Mouse (Mus musculus): ENCODE data around the gene Ctnnal1. TPM values are rescaled to one million over a fixed set of nuclear protein-coding genes. Genes with fewer than 3 reads are reported as not detected.

Ctnnal1 gene
- polyA plus RNA-seq, 1 experiment: 34.5 TPM

DNA sequence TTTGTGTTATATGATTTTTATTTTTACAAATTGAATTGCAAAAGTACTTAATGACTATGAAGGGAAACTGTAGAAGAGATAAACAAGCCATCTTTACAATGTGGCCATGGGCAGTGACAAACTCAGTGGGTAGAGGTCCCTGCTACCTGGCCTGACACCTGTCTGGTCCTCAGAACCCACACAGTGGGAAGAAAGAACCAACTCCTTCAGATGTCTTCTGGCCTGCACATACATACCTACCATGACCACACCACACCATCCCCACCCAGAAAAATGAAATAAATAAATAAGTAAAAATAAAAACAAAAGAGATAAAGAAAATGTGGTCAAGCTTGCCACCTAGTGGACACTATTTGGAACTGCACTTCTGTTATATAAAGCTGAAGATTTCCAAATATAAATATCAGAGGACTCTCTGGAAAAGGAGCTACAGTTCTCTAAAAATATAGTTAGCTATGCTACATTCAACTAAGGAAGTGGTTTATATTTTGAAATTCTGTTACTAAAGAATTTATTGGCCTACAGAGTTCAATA is 44.9 kb downstream of the Ctnnal1 start:
- Histone ChIP-seq H3K27me3 (ENCODE audit: control insufficient read depth, insufficient read depth, low read length) (no peaks in the 10 kb centered on the region), H3K27ac (ENCODE audit: insufficient read depth, low read length) (no peak overlapping the region), H3K4me3 (replicated peaks; ENCODE audit: insufficient read depth, low read depth, low read length) (no peak overlapping the region), H3K4me1 (ENCODE audit: control insufficient read depth, insufficient read depth, low read length) (no peaks in the 10 kb centered on the region)
- peak in 1 of 2 experiments; percentile 27 for DNase-seq
- no peak for TF ChIP-seq POLR2A (IDR thresholded peaks at IDR 0.05; ENCODE audit: borderline replicate concordance, insufficient read depth, low read length)
- peak; percentile 23; the same call in 1 of the 2 replicates for TF ChIP-seq CTCF (IDR thresholded peaks at IDR 0.05; ENCODE audit: borderline replicate concordance, insufficient read depth, low read depth, low read length)

DNA sequence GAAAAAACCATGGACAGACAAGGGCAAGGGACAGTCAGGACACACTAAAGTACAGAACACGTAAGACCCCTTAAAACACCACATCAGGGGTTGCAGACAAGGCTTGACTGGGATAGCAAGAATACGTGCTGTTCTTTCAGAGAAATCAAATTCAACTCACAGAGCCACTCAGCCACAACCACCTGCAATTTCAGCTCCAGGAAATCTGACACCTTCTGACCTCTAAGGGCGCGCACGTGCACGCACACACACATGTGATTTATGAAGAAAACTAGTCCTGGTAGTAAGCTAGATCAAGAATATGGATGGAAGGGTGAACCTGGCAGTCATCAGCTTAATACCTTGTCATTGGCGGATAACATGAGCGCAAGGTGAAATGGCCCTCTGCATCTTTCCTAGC is 49.9 kb downstream of the Ctnnal1 start:
- no peak for DNase-seq
- 94% methylated on average over 8 of the region's 8 CpGs for WGBS

DNA sequence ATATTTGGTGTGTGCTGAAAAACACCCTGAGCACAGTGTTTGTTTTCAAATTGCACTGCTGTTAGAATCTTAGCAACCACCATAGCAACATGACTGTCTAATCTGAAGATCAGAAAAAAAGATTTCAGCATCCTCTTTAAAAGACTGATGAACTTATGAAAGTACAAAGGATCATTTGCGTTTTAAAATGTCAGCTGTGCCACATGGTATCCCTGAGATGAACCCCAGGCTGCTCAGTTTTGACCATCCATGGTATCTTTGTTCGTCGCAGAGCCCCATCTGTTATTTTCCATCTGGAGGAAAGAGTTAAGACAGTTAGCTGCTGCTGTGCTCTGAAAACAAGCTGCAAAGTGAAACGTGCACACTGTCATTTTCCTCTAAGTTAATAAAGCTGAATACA is 52.9 kb downstream of the Ctnnal1 start:
- no peak for DNase-seq
- H3K27ac ChIP-seq (ENCODE audit: insufficient read depth, low read length): no peak overlapping the region
- 76% methylated on average over 4 of the region's 4 CpGs for WGBS
- H3K27me3 ChIP-seq (ENCODE audit: control insufficient read depth, insufficient read depth, low read length): no peaks in the 10 kb centered on the region
- TF ChIP-seq CTCF (IDR thresholded peaks at IDR 0.05; ENCODE audit: borderline replicate concordance, insufficient read depth, low read depth, low read length) (no peak), POLR2A (IDR thresholded peaks at IDR 0.05; ENCODE audit: borderline replicate concordance, insufficient read depth, low read length) (no peak)
- no peaks in the 10 kb centered on the region for H3K4me1 ChIP-seq (ENCODE audit: control insufficient read depth, insufficient read depth, low read length)
- no peak overlapping the region for H3K4me3 ChIP-seq (replicated peaks; ENCODE audit: insufficient read depth, low read depth, low read length)

More for the DNA sequence above, 49.9 kb downstream of the Ctnnal1 start:
- Histone ChIP-seq H3K27me3 (ENCODE audit: control insufficient read depth, insufficient read depth, low read length) (no peaks in the 10 kb centered on the region), H3K4me1 (ENCODE audit: control insufficient read depth, insufficient read depth, low read length) (no peaks in the 10 kb centered on the region), H3K27ac (ENCODE audit: insufficient read depth, low read length) (no peak overlapping the region), H3K4me3 (replicated peaks; ENCODE audit: insufficient read depth, low read depth, low read length) (no peak overlapping the region)
- TF ChIP-seq CTCF (IDR thresholded peaks at IDR 0.05; ENCODE audit: borderline replicate concordance, insufficient read depth, low read depth, low read length): no peak
- no peak for TF ChIP-seq POLR2A (IDR thresholded peaks at IDR 0.05; ENCODE audit: borderline replicate concordance, insufficient read depth, low read length)

DNA sequence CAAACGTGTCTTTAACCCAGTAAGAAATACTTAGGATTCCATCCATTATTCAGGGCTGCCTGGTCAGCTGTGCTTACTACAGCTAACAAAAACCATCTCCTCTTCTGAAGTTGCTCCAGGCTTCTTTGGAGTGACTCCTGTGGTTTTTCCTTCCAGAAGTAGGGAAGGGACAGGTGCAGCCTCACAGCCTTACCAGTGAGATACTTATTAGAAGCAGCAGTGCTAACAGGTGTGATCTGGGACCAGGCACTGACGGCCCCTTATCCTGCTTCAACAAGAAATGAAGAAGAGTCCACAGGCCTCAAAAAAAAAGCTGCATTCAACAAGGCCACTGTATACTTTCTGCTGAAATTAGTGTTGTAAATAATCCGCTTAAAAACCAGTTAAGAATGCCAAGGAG is 53.3 kb downstream of the Ctnnal1 start:
- no peak for TF ChIP-seq POLR2A (IDR thresholded peaks at IDR 0.05; ENCODE audit: borderline replicate concordance, insufficient read depth, low read length)
- H3K4me1 ChIP-seq (ENCODE audit: control insufficient read depth, insufficient read depth, low read length): no peaks in the 10 kb centered on the region
- WGBS: 56% methylated on average over 3 of the region's 3 CpGs
- DNase-seq: no peak
- no peak overlapping the region for H3K4me3 ChIP-seq (replicated peaks; ENCODE audit: insufficient read depth, low read depth, low read length)
- H3K27me3 ChIP-seq (ENCODE audit: control insufficient read depth, insufficient read depth, low read length): no peaks in the 10 kb centered on the region
- H3K27ac ChIP-seq (ENCODE audit: insufficient read depth, low read length): no peak overlapping the region

DNA sequence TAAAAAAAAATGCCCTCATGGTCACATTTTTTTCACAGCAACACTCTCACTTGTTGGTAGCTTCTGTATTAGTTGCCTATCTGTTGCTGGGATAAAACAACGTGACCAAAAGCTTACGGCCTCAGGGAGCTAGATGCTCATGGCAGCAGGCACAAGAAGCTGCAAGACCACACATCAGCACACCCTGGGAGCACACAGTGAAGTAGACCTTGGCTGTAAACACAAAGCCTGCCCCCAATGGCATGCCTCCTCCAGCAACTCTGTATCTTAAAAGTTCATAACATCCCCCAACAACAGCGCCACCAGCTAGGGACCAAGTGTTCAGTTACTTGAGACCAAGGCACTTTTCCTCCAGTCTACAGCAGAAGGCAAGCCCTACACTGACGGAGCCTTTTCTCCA is 55.9 kb downstream of the Ctnnal1 start:
- H3K4me3 ChIP-seq (replicated peaks; ENCODE audit: insufficient read depth, low read depth, low read length): no peak overlapping the region
- 85% methylated on average over 4 of the region's 4 CpGs for WGBS
- TF ChIP-seq POLR2A (IDR thresholded peaks at IDR 0.05; ENCODE audit: borderline replicate concordance, insufficient read depth, low read length) (no peak), CTCF (IDR thresholded peaks at IDR 0.05; ENCODE audit: borderline replicate concordance, insufficient read depth, low read depth, low read length) (no peak)
- no peaks in the 10 kb centered on the region; the same call in 1 of the 2 replicates for H3K4me1 ChIP-seq (ENCODE audit: control insufficient read depth, insufficient read depth, low read length)
- no peak for DNase-seq
- no peaks in the 10 kb centered on the region for H3K27me3 ChIP-seq (ENCODE audit: control insufficient read depth, insufficient read depth, low read length)
- no peak overlapping the region for H3K27ac ChIP-seq (ENCODE audit: insufficient read depth, low read length)

DNA sequence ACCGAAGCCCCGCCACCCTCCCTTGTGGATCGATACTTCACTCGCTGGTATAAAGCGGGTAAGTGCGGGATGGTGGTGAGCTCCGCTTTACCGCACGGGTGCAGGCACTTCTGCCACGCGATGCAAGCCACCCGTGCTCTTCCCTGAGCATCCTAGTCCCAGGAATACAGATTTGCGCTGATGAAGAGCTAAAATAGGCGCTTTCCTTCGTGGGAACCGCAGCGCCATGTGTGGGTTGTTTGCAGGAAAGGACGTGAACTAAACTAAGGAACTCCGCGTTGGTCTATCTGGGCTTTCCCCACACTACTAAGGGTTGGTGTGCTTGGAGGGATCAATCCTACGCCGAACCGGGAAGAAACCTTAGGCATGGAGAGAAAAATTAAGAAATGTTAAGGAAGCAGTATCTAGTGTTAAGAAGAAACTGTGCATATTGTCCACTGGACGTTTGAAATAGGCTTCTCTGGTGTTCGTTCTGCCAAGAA is 62.3 kb downstream of the Ctnnal1 start:
- Histone ChIP-seq H3K27me3 (ENCODE audit: control insufficient read depth, insufficient read depth, low read length) (no peaks in the 10 kb centered on the region), H3K4me1 (ENCODE audit: control insufficient read depth, insufficient read depth, low read length) (peaks cover 8% of the 10 kb centered on the region; the same call in 1 of the 2 replicates), H3K27ac (ENCODE audit: insufficient read depth, low read length) (peak overlapping the region; percentile 91), H3K4me3 (replicated peaks; ENCODE audit: insufficient read depth, low read depth, low read length) (peak overlapping the region; percentile 89)
- no peak for TF ChIP-seq POLR2A (IDR thresholded peaks at IDR 0.05; ENCODE audit: borderline replicate concordance, insufficient read depth, low read length)
- no peak for TF ChIP-seq CTCF (IDR thresholded peaks at IDR 0.05; ENCODE audit: borderline replicate concordance, insufficient read depth, low read depth, low read length)
- WGBS: 2% methylated on average over 25 of the region's 25 CpGs
- DNase-seq: no peak

DNA sequence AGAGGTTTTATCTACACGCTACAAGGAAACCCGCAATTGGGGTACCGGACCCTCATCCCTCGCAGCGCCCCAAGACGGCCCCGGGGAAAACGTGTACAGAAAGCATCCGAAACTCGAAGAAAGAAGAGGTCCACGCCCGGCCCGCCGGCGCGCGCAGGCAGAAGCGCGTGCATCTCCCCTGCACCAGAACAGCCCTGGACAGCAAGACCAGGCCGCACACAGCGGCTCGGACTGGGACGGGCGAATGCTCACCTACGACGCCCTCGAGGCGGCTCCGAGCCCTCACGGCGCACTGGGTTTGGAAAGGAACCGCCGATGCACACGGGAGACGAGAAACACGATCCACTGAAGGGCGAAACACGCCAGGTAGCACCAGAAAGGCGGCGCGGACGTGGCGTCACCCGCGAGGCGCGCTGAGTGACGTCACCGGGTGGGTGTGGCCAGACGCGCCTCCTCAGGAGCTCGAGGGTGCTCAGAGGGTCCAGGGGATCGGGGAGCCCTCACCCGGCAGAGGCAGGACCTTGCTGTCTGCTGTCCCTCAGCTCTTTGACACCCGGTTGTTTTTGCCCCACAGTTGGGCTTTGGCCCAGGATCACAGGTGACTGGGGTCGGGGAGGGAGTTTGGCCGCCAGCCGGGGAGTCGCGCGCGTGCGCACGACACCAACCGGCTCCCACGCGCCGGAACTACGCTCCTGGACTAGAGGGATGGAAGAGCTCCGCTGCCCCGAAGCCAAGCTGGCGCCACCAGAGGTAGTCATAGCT is 62.9 kb downstream of the Ctnnal1 start, which contains the start of the genes Elp1 and Fam206a:
Gene Elp1 (minus strand): TSS at position 425 of the 762 bp plus-strand sequence.
Gene Fam206a (plus strand): TSS at position 439 of the 762 bp plus-strand sequence.
- peak; percentile 94 to 99 for DNase-seq
- Histone ChIP-seq H3K27ac (ENCODE audit: insufficient read depth, low read length) (peak within 1 kb of the TSS; percentile 91), H3K27me3 (ENCODE audit: control insufficient read depth, insufficient read depth, low read length) (no peaks in the 10 kb centered on the region), H3K4me1 (ENCODE audit: control insufficient read depth, insufficient read depth, low read length) (peaks cover 8% of the 10 kb centered on the region; the same call in 1 of the 2 replicates), H3K4me3 (replicated peaks; ENCODE audit: insufficient read depth, low read depth, low read length) (peak within 1 kb of the TSS; percentile 89)
- under 1% methylated on average over 72 of the region's 72 CpGs for WGBS
- TF ChIP-seq CTCF (IDR thresholded peaks at IDR 0.05; ENCODE audit: borderline replicate concordance, insufficient read depth, low read depth, low read length): no peak
- peak; percentile 78 for TF ChIP-seq POLR2A (IDR thresholded peaks at IDR 0.05; ENCODE audit: borderline replicate concordance, insufficient read depth, low read length)

DNA sequence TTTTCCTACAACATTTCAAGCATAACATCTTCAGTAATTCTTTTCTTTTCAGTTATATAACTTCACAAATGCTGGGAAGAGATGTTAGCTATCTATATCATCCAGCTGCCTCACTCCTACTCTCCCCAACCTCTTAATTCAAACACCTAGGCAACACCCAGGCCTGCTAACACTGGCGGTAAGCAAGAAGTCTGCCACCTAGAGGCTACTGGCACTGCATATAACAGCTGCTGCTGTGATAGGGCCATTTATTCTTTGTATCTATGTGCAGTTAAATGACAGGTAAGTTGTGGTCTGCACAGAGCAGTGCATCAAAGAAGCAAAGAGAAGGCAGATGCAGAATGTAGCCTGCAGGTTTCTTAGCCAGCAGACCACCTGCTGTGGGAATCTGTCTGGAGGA is 73.6 kb downstream of the Ctnnal1 start:
- Histone ChIP-seq H3K4me1 (ENCODE audit: control insufficient read depth, insufficient read depth, low read length) (no peaks in the 10 kb centered on the region), H3K4me3 (replicated peaks; ENCODE audit: insufficient read depth, low read depth, low read length) (no peak overlapping the region), H3K27ac (ENCODE audit: insufficient read depth, low read length) (no peak overlapping the region), H3K27me3 (ENCODE audit: control insufficient read depth, insufficient read depth, low read length) (no peaks in the 10 kb centered on the region)
- no peak for DNase-seq
- 37% methylated on average over 1 of the region's 1 CpGs for WGBS
- TF ChIP-seq CTCF (IDR thresholded peaks at IDR 0.05; ENCODE audit: borderline replicate concordance, insufficient read depth, low read depth, low read length): no peak
- no peak for TF ChIP-seq POLR2A (IDR thresholded peaks at IDR 0.05; ENCODE audit: borderline replicate concordance, insufficient read depth, low read length)

All from cerebellum, adult 2 months (tissue).